Mouse (Mus musculus) T-cell, adult 66 days (primary cell): ENCODE data around the gene Foxp1. TPM values are rescaled to one million over a fixed set of nuclear protein-coding genes. Genes with fewer than 3 reads are reported as not detected.

Experiments
- total RNA-seq, 2 experiments: library from RNA; stranded (reverse); gene quantifications; 3 replicates in 1 of 2; 4 replicates in 1 of 2; pipeline ENCODE4 v1.2.4; 2023

Foxp1 gene
- 100 to 1,000 TPM; 640 to 731 TPM for total RNA-seq

DNA sequence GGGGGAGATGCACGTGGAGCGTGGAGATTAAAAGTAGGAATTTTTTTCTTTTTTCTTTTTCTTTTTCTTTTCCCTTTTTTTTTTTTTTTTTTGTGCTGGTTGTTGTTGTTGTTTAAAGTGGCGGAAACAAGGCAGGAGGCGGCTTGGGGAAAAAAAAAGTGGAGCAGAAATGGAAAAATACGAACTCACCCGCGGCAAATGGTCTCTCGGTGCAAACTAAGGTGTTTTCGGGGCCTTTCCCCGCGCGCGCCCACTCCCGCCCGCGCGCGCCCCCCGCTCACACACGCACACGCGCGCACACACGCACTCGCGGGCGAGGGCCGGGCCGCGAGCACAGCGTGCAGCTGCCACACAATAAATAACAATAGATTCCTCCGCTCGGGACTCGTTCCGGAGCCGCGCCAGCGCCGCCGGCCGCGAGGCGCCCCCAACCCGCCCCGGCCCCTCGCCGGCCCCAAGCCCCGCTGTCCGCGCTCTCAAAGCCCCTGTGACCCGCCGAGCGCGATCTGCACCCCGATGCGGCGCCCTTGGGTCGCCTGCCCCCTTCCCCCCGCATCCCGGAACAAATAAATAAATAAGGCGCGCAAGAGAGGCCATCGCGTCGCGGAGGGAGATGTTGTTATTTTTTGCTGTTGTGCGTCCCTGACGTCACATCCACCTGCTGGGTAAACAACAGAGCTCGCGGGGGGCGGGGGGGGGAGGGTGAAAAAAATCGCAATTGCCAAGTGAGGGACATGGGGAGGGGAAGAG, at the start of gene Foxp1:
Gene Foxp1, minus strand, starts transcription at position 363 of the 750 bp plus-strand sequence.

Other genes starting within 250 kb of the Foxp1 start
- gene Eif4e3, start 144.1 kb upstream of the Foxp1 start, total RNA-seq: 10 to 100 TPM in 1 of 2 experiments, 1 to 10 TPM in 1; 9.1 to 10.6 TPM
- 10 to 100 TPM; 48.2 to 57.8 TPM for gene Gm20696, start 144.1 kb upstream of the Foxp1 start, total RNA-seq
- gene Gpr27, start 170.0 kb upstream of the Foxp1 start, total RNA-seq: not detected
- gene Prok2, start 203.7 kb upstream of the Foxp1 start, total RNA-seq: not detected